26 mouse cellular contexts compared by ENCODE assay signal in the genomic region with DNA sequence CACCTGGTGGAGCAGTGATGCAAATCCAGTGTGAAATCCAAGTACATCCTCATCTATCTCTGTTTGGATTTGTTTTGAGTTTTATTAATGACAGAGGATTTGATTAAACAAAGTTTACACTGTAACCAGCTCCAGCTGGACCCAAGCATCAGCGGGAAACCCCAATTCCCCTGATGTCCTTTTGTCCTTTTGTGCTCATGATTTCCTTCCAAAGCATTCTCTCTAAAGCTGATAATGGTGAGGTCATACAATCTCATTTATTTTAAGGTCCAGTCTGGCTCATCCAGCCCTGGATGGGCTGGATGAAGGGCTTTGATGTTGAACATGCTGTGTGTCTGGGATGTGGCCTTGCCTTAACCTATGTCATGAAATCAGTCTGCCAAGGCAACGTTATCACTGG. TPM values are rescaled to one million over a fixed set of nuclear protein-coding genes. Genes with fewer than 3 reads are reported as not detected.
DNase-seq lines count a peak whose midpoint lies in the region; ATAC-seq and TF ChIP-seq lines count a peak whose summit lies in the region.
"Had no signal": no experiment of that assay in that cellular context is flagged by ENCODE, and none has a peak within 500 bp of the region (broad histone marks: within the 10 kb centered on the region; RNA-seq: fewer than 3 reads in every experiment).

No protein-coding gene starts in this region.

- H3K9ac ChIP-seq in kidney, embryonic 14.5 days (ENCODE audit: low read depth, low read length), result no peak overlapping the region
- H3K9ac ChIP-seq in liver, adult 2 months (ENCODE audit: low read depth, low read length), result no peak overlapping the region
- no peak overlapping the region for H3K9ac ChIP-seq in liver, postnatal 0 days (replicated peaks)
- H3K9ac ChIP-seq: embryonic facial prominence, embryonic 13.5 days; forebrain, embryonic 12.5 days; forebrain, embryonic 15.5 days; heart, embryonic 15.5 days; hindbrain, embryonic 14.5 days had no signal

- no peak overlapping the region for H3K4me3 ChIP-seq in kidney, embryonic 14.5 days (ENCODE audit: low read length)
- H3K4me3 ChIP-seq in liver, adult 2 months (ENCODE audit: insufficient read depth, low read depth, low read length), result no peak overlapping the region
- H3K4me3 ChIP-seq in liver, postnatal 0 days (ENCODE audit: low read depth, low read length), result no peak overlapping the region
- H3K4me3 ChIP-seq: embryonic facial prominence, embryonic 10.5 days; embryonic facial prominence, embryonic 13.5 days; erythroblast, embryonic 14.5 days; forebrain, embryonic 12.5 days; forebrain, embryonic 15.5 days; heart, adult 2 months; heart, embryonic 15.5 days had no signal

- DNase-seq in heart, adult 11 months, result peak; percentile 91
- no peak for DNase-seq in heart, postnatal 25 days (ENCODE audit: low spot score)
- DNase-seq in kidney, adult 9 months, result peak; percentile 9
- DNase-seq in liver, adult 2 months (ENCODE audit: extremely low read depth, low read depth, low spot score), result peak; percentile 10
- no peak for DNase-seq in liver, postnatal 0 days
- DNase-seq: adrenal gland, adult 8-10 months; adrenal gland, postnatal 25 days; cerebellum, adult 11-12 months; cerebellum, adult 8-10 months; cerebellum, postnatal 10 days; cerebellum, postnatal 36 days; embryo, embryonic 11 days; gastrocnemius, postnatal 25 days; heart, adult 2 months; heart, postnatal 4 days had no signal

- no peaks in the 10 kb centered on the region for H3K27me3 ChIP-seq in kidney, embryonic 14.5 days (ENCODE audit: control insufficient read depth, insufficient read depth, low read length)
- no peaks in the 10 kb centered on the region for H3K27me3 ChIP-seq in liver, adult 2 months (ENCODE audit: control insufficient read depth, insufficient read depth, low read length)
- no peaks in the 10 kb centered on the region for H3K27me3 ChIP-seq in liver, postnatal 0 days (ENCODE audit: insufficient read depth, low read length)
- H3K27me3 ChIP-seq: embryonic facial prominence, embryonic 13.5 days; forebrain, embryonic 12.5 days; forebrain, embryonic 15.5 days; heart, embryonic 15.5 days had no signal

- H3K4me1 ChIP-seq in kidney, embryonic 14.5 days (ENCODE audit: control insufficient read depth, insufficient read depth, low read length), result no peaks in the 10 kb centered on the region
- H3K4me1 ChIP-seq in liver, adult 2 months (ENCODE audit: control insufficient read depth, insufficient read depth, low read length), result no peaks in the 10 kb centered on the region
- no peaks in the 10 kb centered on the region for H3K4me1 ChIP-seq in liver, postnatal 0 days (ENCODE audit: insufficient read depth)
- H3K4me1 ChIP-seq: forebrain, embryonic 12.5 days; forebrain, embryonic 15.5 days; heart, embryonic 15.5 days had no signal

- no peak for ATAC-seq in kidney, embryonic 14.5 days (ENCODE audit: low FRiP score, low TSS enrichment)
- ATAC-seq in liver, postnatal 0 days, result no peak
- ATAC-seq: activated CD4-positive, CD25-positive, alpha-beta regulatory T cell, adult 4 months; forebrain, embryonic 15.5 days; hindbrain, postnatal 0 days had no signal

- TF ChIP-seq CTCF in liver, adult 2 months (IDR thresholded peaks at IDR 0.05; ENCODE audit: low read depth, low read length), result no peak
- TF ChIP-seq CTCF in liver, postnatal 0 days (IDR thresholded peaks at IDR 0.05; ENCODE audit: low read depth), result no peak

- no peak for TF ChIP-seq EP300 in liver, postnatal 0 days (IDR thresholded peaks at IDR 0.05; ENCODE audit: low read depth)

- intact Hi-C loops in heart, postnatal 25 days (cut with DNase I), result no loop called here

- 61% methylated on average over 2 of the region's 2 CpGs for WGBS in kidney, embryonic 14.5 days
- 84% methylated on average over 2 of the region's 2 CpGs for WGBS in liver, adult 2 months
- 70% methylated on average over 2 of the region's 2 CpGs for WGBS in liver, postnatal 0 days (ENCODE audit: insufficient replicate concordance)

- H3K9me3 ChIP-seq in kidney, embryonic 14.5 days (ENCODE audit: control insufficient read depth, low read length), result no peaks in the 10 kb centered on the region
- no peaks in the 10 kb centered on the region for H3K9me3 ChIP-seq in liver, postnatal 0 days (ENCODE audit: low read length)
- H3K9me3 ChIP-seq: embryonic facial prominence, embryonic 10.5 days; embryonic facial prominence, embryonic 13.5 days; forebrain, embryonic 12.5 days; forebrain, embryonic 15.5 days; heart, embryonic 15.5 days had no signal

- no peak overlapping the region for H3K4me2 ChIP-seq in kidney, embryonic 14.5 days (replicated peaks; ENCODE audit: low read depth, low read length)
- no peak overlapping the region for H3K4me2 ChIP-seq in liver, postnatal 0 days (ENCODE audit: low read depth, low read length)
- H3K4me2 ChIP-seq: embryonic facial prominence, embryonic 13.5 days; forebrain, embryonic 12.5 days; forebrain, embryonic 15.5 days; heart, embryonic 11.5 days; heart, embryonic 15.5 days; hindbrain, embryonic 14.5 days had no signal

- H3K27ac ChIP-seq in kidney, embryonic 14.5 days (ENCODE audit: low read depth, low read length), result no peak overlapping the region
- no peak overlapping the region for H3K27ac ChIP-seq in liver, adult 2 months (replicated peaks; ENCODE audit: insufficient read depth, low read depth, low read length)
- no peak overlapping the region for H3K27ac ChIP-seq in liver, postnatal 0 days (ENCODE audit: low read depth)
- H3K27ac ChIP-seq: embryonic facial prominence, embryonic 10.5 days; embryonic facial prominence, embryonic 13.5 days; forebrain, embryonic 12.5 days; forebrain, embryonic 15.5 days; heart, adult 2 months; heart, embryonic 15.5 days; hindbrain, embryonic 14.5 days; hindbrain, postnatal 0 days had no signal

- no peaks in the 10 kb centered on the region for H3K36me3 ChIP-seq in kidney, embryonic 14.5 days (ENCODE audit: control insufficient read depth, insufficient read depth, low read length)
- no peaks in the 10 kb centered on the region for H3K36me3 ChIP-seq in liver, adult 2 months (ENCODE audit: control insufficient read depth, insufficient read depth, low read length)
- H3K36me3 ChIP-seq in liver, postnatal 0 days (replicated peaks; ENCODE audit: insufficient read depth, low read length), result no peaks in the 10 kb centered on the region
- H3K36me3 ChIP-seq: embryonic facial prominence, embryonic 10.5 days; embryonic facial prominence, embryonic 13.5 days; forebrain, embryonic 12.5 days; forebrain, embryonic 15.5 days; heart, embryonic 15.5 days had no signal

- H3K79me2 ChIP-seq in liver, adult 2 months (ENCODE audit: control insufficient read depth, insufficient read depth, low read length), result no peaks in the 10 kb centered on the region

- no peak for TF ChIP-seq POLR2A in liver, adult 2 months (IDR thresholded peaks at IDR 0.05; ENCODE audit: extremely low read depth, insufficient read depth, low read length)

RNA-seq across cellular contexts. Expression of a gene that starts 30.3 kb away (rescaled TPM):
- 1 to 10 TPM; 5.1 to 6.3 TPM for total RNA-seq in heart, postnatal 25 days (2021)
- polyA plus RNA-seq in kidney, embryonic 14.5 days (2014; fragmentation: Nextera tagmentation; extraction: Ambion mirVana), result 1.6 and 2.7 TPM in 2 replicates
- total RNA-seq in liver, adult 2 months (2014; rRNA removed), result 3.4 and 4.4 TPM in 2 replicates
- 8.5 and 10.3 TPM in 2 replicates for polyA plus RNA-seq in liver, adult 2 months (2012; rRNA removed)
- polyA plus RNA-seq in liver, postnatal 0 days (2015; fragmentation: Nextera tagmentation; extraction: Ambion mirVana), result 0.56 and 0.92 TPM in 2 replicates
- polyA plus RNA-seq: activated CD4-positive, CD25-positive, alpha-beta regulatory T cell, adult 4 months; erythroblast, embryonic 14.5 days had no signal

Comparison
In these comparisons a context has a peak if more than half of its experiments do, and no peak if none do; other contexts are left out.
1. DNase-seq: peak in heart, adult 11 months (single experiment), kidney, adult 9 months (single experiment) and liver, adult 2 months (single experiment); none in heart, postnatal 25 days (single experiment) and liver, postnatal 0 days (single experiment).